Mouse (Mus musculus) neural tube, embryonic 13.5 days (tissue): ENCODE data around the gene Oasl2. TPM values are rescaled to one million over a fixed set of nuclear protein-coding genes. Genes with fewer than 3 reads are reported as not detected.
A peak's percentile ranks its signal among the peaks of the same experiment; 100 is the strongest.

Experiments
- ATAC-seq: fragments of 200-750 bp; cut with Nextera tagmentation; 2 replicates; pipeline ENCODE4 v1.8.0; 2017; ENCODE audit warnings: low read depth, mild to moderate bottlenecking, moderate TSS enrichment, moderate library complexity
- H3K27ac ChIP-seq: fragments of 300-500 bp; sonication (generic); replicated peaks from 2 replicates; pipeline ENCODE4 v1.5.1; 2015; ENCODE audit warnings: moderate library complexity, mild to moderate bottlenecking, inconsistent platforms
- H3K27me3 ChIP-seq: fragments of 300-500 bp; sonication (generic); 2 replicates; pipeline ENCODE4 v1.6.1; 2015; ENCODE audit warnings: mild to moderate bottlenecking, inconsistent platforms
- H3K36me3 ChIP-seq: fragments of 300-500 bp; sonication (generic); 2 replicates; pipeline ENCODE4 v1.6.1; 2015; ENCODE audit warnings: mild to moderate bottlenecking, inconsistent platforms
- H3K4me1 ChIP-seq: fragments of 300-500 bp; sonication (generic); replicated peaks from 2 replicates; pipeline ENCODE4 v1.6.1; 2015; ENCODE audit warnings: inconsistent platforms
- H3K4me2 ChIP-seq: fragments of 300-500 bp; sonication (generic); 2 replicates; pipeline ENCODE4 v1.6.1; 2015; ENCODE audit warnings: inconsistent platforms, mild to moderate bottlenecking, moderate library complexity
- H3K4me3 ChIP-seq: fragments of 300-500 bp; sonication (generic); 2 replicates; pipeline ENCODE4 v1.5.1; 2015; ENCODE audit warnings: mild to moderate bottlenecking, inconsistent platforms
- H3K9ac ChIP-seq: fragments of 300-500 bp; sonication (generic); 2 replicates; pipeline ENCODE4 v1.6.1; 2015; ENCODE audit warnings: moderate library complexity, mild to moderate bottlenecking, inconsistent platforms
- H3K9me3 ChIP-seq: fragments of 300-500 bp; sonication (generic); 2 replicates; pipeline ENCODE4 v1.6.1; 2016; ENCODE audit warnings: inconsistent platforms
- WGBS: fragments of 180-500 bp; shearing (Covaris S2); methylation state at CpG from one replicate; pipeline ENCODE4 v1.1.7; 2015; 5-methylcytosine and 5-hydroxymethylcytosine counted together
- microRNA-seq: library from miRNA; unstranded; fragments of <30 nt; microRNA quantifications from one replicate; pipeline ENCODE4, GENCODE M21; 2016
- polyA plus RNA-seq: library from polyadenylated mRNA; unstranded; fragments of >200 nt; fragmentation: Nextera tagmentation; extraction: Ambion mirVana; gene quantifications from 2 replicates; pipeline ENCODE4 v1.2.1, GENCODE M21; 2015

Gene Oasl2
- polyA plus RNA-seq, 1 experiment from 2014 or later = 5.1 TPM

- no peak for ATAC-seq
- no peak overlapping the region for H3K9ac ChIP-seq
- peaks cover 36% of the 10 kb centered on the region for H3K4me1 ChIP-seq
- no peak overlapping the region for H3K27ac ChIP-seq
- H3K27me3 ChIP-seq = no peaks in the 10 kb centered on the region
- no peak overlapping the region for H3K4me2 ChIP-seq
- 95% methylated on average over 10 of the region's 10 CpGs for WGBS
- peaks cover 44% of the 10 kb centered on the region for H3K36me3 ChIP-seq
- no peaks in the 10 kb centered on the region for H3K9me3 ChIP-seq
- no peak overlapping the region for H3K4me3 ChIP-seq
Observed at GRCm38 (mm10) chr5:114945072-114945471, 48.3 kb downstream of the Oasl2 start.

GRCm38 (mm10) chr5:114948891-114949290 lies 52.2 kb downstream of the Oasl2 start:
- no peak overlapping the region for H3K9ac ChIP-seq
- no peak overlapping the region for H3K4me2 ChIP-seq
- H3K4me3 ChIP-seq = no peak overlapping the region
- H3K27me3 ChIP-seq = no peaks in the 10 kb centered on the region
- WGBS = 45% methylated on average over 6 of the region's 6 CpGs
- H3K4me1 ChIP-seq = peaks cover 30% of the 10 kb centered on the region
- ATAC-seq = no peak
- peak overlapping the region; percentile 54; the same call in 1 of the 2 replicates for H3K27ac ChIP-seq
- H3K9me3 ChIP-seq = no peaks in the 10 kb centered on the region
- peaks cover 46% of the 10 kb centered on the region for H3K36me3 ChIP-seq

- no peak overlapping the region for H3K4me2 ChIP-seq
- H3K4me3 ChIP-seq = no peak overlapping the region
- no peaks in the 10 kb centered on the region for H3K27me3 ChIP-seq
- peak overlapping the region; percentile 54 for H3K27ac ChIP-seq
- H3K4me1 ChIP-seq = peaks cover 30% of the 10 kb centered on the region
- H3K9me3 ChIP-seq = no peaks in the 10 kb centered on the region
- 56% methylated on average over 5 of the region's 5 CpGs for WGBS
- ATAC-seq = no peak
- peaks cover 46% of the 10 kb centered on the region for H3K36me3 ChIP-seq
- no peak overlapping the region for H3K9ac ChIP-seq
Observed at GRCm38 (mm10) chr5:114949316-114949715, 52.6 kb downstream of the Oasl2 start.

GRCm38 (mm10) chr5:114949812-114950211 lies 53.1 kb downstream of the Oasl2 start:
- Histone ChIP-seq H3K9me3 (no peaks in the 10 kb centered on the region), H3K27ac (peak overlapping the region; percentile 54), H3K9ac (no peak overlapping the region), H3K4me3 (no peak overlapping the region), H3K4me1 (peaks cover 30% of the 10 kb centered on the region), H3K27me3 (no peaks in the 10 kb centered on the region), H3K4me2 (no peak overlapping the region), H3K36me3 (peaks cover 46% of the 10 kb centered on the region)
- ATAC-seq = no peak
- WGBS = 65% methylated on average over 9 of the region's 9 CpGs

- Histone ChIP-seq H3K27ac (no peak overlapping the region), H3K36me3 (peaks cover 44% of the 10 kb centered on the region), H3K9me3 (no peaks in the 10 kb centered on the region), H3K9ac (no peak overlapping the region), H3K4me3 (no peak overlapping the region), H3K4me1 (peaks cover 30% of the 10 kb centered on the region), H3K4me2 (no peak overlapping the region), H3K27me3 (no peaks in the 10 kb centered on the region)
- no peak for ATAC-seq
- 68% methylated on average over 12 of the region's 12 CpGs for WGBS
Observed at GRCm38 (mm10) chr5:114950669-114951068, 53.9 kb downstream of the Oasl2 start.

GRCm38 (mm10) chr5:114951279-114951880 lies 54.6 kb downstream of the Oasl2 start:
- ATAC-seq = no peak
- WGBS = 83% methylated on average over 21 of the region's 21 CpGs
- H3K9me3 ChIP-seq = no peaks in the 10 kb centered on the region

DNA sequence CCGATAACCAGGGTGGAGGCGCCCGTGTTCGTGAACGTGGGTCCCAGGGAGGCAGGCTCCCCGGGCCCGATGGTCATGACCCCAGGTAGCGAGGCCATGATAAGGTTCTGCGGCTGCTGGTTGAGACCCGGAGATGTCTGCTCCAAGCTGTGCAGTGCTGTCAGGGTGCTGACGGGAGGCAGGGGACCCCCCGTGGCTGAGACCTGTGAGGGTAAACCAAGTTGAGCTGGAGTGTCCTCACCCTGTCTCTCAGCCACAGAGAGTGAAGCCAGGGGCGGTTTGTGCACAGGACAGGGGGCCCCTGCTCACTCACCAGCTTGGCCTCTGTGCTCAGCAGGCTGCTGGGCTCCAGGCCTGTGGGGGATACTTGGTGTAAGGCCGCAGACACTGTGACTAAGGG lies 56.6 kb downstream of the Oasl2 start:
- WGBS = 88% methylated on average over 14 of the region's 14 CpGs
- H3K36me3 ChIP-seq = peaks cover 17% of the 10 kb centered on the region
- ATAC-seq = no peak
- H3K4me2 ChIP-seq = no peak overlapping the region
- peaks cover 27% of the 10 kb centered on the region for H3K4me1 ChIP-seq
- no peak overlapping the region for H3K9ac ChIP-seq
- no peaks in the 10 kb centered on the region for H3K9me3 ChIP-seq
- no peak overlapping the region for H3K27ac ChIP-seq
- H3K4me3 ChIP-seq = no peak overlapping the region
- no peaks in the 10 kb centered on the region for H3K27me3 ChIP-seq

More at GRCm38 (mm10) chr5:114951279-114951880, 54.6 kb downstream of the Oasl2 start:
- Histone ChIP-seq H3K27ac (no peak overlapping the region), H3K9ac (no peak overlapping the region), H3K4me1 (peaks cover 30% of the 10 kb centered on the region), H3K4me2 (no peak overlapping the region), H3K36me3 (peaks cover 37% of the 10 kb centered on the region), H3K4me3 (no peak overlapping the region), H3K27me3 (no peaks in the 10 kb centered on the region)

DNA sequence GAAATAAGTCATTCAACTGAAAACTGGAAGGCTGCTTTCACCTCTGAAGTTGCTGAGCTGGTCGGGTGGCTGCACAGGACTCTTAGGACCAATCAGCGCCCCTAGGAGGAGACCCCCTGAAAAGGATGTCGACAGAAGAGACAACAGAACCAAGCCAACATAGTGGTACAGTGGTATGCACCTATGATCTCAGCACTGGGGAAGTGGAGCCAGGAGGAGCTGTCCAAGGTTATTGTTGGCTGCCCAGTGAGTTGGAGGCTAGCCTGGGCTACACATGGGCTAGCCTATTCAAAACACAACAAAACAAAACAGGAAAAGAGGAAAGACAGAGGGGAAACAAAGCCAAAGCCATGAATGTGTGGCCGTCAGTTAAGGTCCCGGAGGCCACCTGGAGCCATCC lies 61.3 kb downstream of the Oasl2 start:
- Histone ChIP-seq H3K36me3 (no peaks in the 10 kb centered on the region), H3K27ac (no peak overlapping the region), H3K9ac (no peak overlapping the region), H3K4me1 (peaks cover 8% of the 10 kb centered on the region), H3K4me3 (no peak overlapping the region), H3K27me3 (no peaks in the 10 kb centered on the region), H3K9me3 (no peaks in the 10 kb centered on the region), H3K4me2 (no peak overlapping the region)
- WGBS = 89% methylated on average over 5 of the region's 5 CpGs
- no peak for ATAC-seq

Small RNAs within 50 kb of the gene (microRNA-seq; reads per million reads assigned to microRNA genes)
- 4.4 reads per million, percentile 18 among the genes with 10 or more reads in this experiment for gene Mir6240

Other genes with a start within 250 kb of the Oasl2 start
- 0.81 and 1.5 TPM in 2 replicates for gene Trpv4, start 238.5 kb upstream of the Oasl2 start, polyA plus RNA-seq
- 41.4 and 48.5 TPM in 2 replicates for gene Gltp, start 206.0 kb upstream of the Oasl2 start, polyA plus RNA-seq
- 18.3 and 19.0 TPM in 2 replicates for gene Tchp, start 189.2 kb upstream of the Oasl2 start, polyA plus RNA-seq
- 50.3 and 52.0 TPM in 2 replicates for gene Ankrd13a, start 122.3 kb upstream of the Oasl2 start, polyA plus RNA-seq
- 47.5 and 52.1 TPM in 2 replicates for gene Git2, start 121.4 kb upstream of the Oasl2 start, polyA plus RNA-seq
- gene 1500011B03Rik, start 73.5 kb upstream of the Oasl2 start, polyA plus RNA-seq = 243 and 266 TPM in 2 replicates
- gene 4930519G04Rik, start 43.3 kb upstream of the Oasl2 start, polyA plus RNA-seq = not detected in 2 replicates
- 1.3 and 1.4 TPM in 2 replicates for gene Gm9936, start 38.3 kb upstream of the Oasl2 start, polyA plus RNA-seq
- 0.50 and 0.66 TPM in 2 replicates for gene Oasl1, start 26.3 kb downstream of the Oasl2 start, polyA plus RNA-seq
- gene 2210016L21Rik, start 45.2 kb downstream of the Oasl2 start, polyA plus RNA-seq = 94.9 and 111 TPM in 2 replicates
- gene Hnf1a, start 74.2 kb downstream of the Oasl2 start, polyA plus RNA-seq = 0.10 TPM in 1 of 2 replicates, not detected in the other
- gene Sppl3, start 114.2 kb downstream of the Oasl2 start, polyA plus RNA-seq = 15.7 and 21.3 TPM in 2 replicates
- 32.8 and 33.7 TPM in 2 replicates for gene Gm10401, start 201.4 kb downstream of the Oasl2 start, polyA plus RNA-seq
- 29.1 and 30.6 TPM in 2 replicates for gene Acads, start 222.4 kb downstream of the Oasl2 start, polyA plus RNA-seq
- 37.2 and 39.3 TPM in 2 replicates for gene Unc119b, start 238.0 kb downstream of the Oasl2 start, polyA plus RNA-seq